Mouse (Mus musculus): ENCODE measurements around the gene Dab1. TPM values are rescaled to one million over a fixed set of nuclear protein-coding genes. Genes with fewer than 3 reads are reported as not detected.
A peak's percentile ranks its signal among the peaks of the same experiment; 100 is the strongest.

The Dab1 gene
- total RNA-seq, 2 experiments from 2014 or later: 138 to 149 TPM

DNA sequence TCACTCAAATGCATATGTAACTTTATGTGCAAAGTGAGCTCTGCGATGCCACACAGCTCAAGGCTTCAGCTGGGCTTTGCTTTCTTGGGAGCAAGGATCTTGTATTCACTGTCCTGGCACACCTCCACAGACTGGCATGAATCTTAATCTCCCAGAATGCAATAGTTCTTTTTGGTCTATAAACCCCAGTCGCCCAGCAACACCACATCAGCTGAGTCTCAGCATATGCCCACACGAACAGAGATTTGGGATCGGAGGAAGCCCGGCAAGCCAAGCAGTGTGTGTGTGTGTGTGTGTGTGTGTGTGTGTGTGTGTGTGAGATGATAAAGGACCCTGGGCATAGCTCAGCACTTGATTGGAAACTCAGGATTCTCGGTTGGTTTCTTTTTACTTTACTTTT is 177.3 kb downstream of the Dab1 start:
- DNase-seq (ENCODE audit: low spot score in 2 of 2): no peak

DNA sequence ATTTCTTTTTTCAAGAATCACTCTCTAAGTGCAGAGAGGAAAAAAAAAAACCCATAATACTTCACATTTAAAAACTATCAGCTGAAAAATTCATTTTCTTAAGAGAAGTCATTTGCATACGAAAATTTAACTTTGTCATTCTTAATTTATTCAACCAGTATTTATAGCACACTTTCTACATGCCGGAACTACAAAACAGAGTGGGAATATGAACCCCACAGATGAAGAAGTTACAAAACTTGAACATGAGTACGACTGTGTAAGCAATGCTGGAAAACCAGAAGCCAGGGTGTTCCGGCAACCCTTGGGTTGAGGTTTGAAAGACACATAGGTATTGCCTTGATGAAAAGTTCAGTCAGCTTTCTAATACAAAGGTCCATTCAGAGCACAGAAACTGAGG is 183.3 kb downstream of the Dab1 start:
- no peak for DNase-seq (ENCODE audit: low spot score in 2 of 2)

DNA sequence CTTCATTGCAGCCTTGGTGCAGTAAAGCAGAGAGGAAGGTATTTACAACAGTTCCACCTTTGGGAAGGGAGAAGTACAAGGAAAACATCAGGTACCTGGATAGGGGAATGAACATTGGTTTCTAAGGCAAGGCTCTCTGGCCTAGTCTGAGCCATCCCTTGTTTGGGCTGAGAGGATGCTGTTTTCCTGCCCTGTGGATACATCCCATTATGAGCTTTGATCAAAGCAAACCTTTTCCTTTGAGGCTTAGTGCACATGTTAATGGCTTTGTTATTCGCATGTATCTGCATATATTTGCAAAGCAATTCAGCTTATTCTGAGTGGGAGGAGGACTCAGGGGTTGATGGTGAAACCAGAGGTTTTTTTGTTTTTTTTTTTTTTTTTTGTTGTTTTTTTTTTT is 185.3 kb downstream of the Dab1 start:
- DNase-seq (ENCODE audit: low spot score in 2 of 2): no peak

DNA sequence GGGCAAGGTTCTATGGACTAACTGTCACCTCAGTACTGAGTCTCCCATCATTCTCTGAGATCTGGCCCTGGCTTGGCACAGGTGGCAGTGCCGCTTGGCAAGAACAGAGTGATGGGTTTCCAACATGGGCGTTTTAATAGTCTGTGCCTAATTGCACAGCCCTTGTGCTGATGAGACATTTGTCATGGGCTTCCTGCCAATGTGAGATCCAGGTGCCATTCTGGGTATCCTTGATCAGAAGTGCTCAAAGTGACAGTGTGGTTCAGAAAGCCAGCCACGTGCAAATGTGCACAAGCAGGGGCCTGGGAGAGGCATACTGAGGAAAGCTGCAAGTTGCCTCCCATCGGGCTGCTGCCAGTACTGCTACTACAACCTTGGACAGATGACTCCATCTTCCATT is 203.5 kb downstream of the Dab1 start:
- peak; percentile 72 to 80 for DNase-seq (ENCODE audit: low spot score in 2 of 2)

DNA sequence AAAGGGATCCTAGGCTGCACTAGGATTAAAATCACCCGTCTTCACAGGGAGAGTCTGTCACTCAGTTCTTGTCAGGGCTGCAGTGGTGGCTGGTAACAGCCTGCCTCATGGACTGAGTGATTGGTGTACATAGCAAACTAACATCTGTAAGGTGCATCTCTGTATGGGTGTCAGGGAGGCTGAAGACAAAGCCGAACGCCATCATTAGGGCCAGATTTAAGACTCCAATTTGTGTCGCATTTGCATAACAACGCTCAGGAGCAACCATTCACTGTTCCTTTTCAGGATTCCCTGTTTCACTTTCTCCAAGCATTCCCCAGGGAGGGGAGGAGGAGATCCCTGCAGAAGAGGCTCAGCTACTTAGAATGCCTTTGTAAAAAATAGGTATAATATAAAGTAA is 219.2 kb downstream of the Dab1 start:
- no peak for DNase-seq (ENCODE audit: low spot score in 2 of 2)

DNA sequence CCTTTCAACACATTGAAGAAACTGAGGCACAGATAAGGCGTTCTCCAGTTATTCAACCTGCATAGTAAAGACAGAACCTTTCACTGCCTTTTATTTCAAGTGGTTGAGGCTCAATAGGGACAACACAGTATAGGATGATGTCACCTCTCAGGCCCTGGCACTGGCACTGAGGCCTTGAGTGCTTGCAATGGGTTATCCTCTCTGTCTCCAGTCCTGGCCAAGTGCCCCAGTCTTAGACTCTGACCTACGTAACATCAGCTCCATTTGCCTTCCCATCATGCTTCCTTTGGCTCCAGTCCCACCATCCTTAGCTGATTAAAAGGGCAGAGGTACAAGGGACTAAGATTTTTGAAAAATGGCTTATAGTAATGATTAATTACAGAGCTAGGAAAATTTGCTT is 220.4 kb downstream of the Dab1 start:
- DNase-seq (ENCODE audit: low spot score in 2 of 2): no peak

DNA sequence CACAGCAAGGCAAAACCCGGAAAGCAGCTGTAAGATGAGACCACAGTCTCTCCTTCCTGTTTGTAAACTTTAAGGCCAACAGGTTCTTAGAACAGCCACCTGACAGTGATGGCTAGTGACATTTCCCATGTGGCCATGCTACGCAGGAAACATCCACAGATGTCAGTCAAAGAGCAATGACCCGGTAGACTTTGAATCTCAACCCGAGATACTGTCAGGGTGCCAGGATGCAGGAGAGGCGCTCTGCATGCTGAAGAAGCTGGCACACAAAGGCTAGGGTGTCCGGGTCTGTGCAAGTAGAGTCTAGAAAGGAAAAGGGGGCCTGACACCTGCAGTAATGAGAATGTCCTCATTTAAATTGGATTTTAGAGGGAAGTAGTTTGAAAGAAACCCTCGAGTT is 222.0 kb downstream of the Dab1 start:
- no peak for DNase-seq (ENCODE audit: low spot score in 2 of 2)

DNA sequence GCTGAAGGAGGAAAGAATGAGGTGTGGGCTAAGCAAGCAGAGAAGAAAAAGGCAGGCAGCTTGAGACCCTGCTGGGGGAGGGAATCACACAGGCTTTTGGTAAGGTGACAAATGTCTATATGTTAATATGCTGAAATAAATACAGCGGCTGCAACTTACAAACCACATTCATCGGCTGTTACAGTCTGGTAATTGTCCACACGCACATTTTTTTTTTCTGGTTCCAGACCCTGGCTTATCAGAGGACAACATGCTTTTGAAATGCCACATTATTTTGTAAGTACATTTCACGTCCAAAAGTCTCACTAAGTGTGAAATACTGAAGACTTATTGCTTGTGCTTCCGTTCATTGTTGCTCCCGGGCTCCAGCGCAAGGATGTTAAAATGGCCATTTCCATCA is 225.5 kb downstream of the Dab1 start:
- DNase-seq (ENCODE audit: low spot score in 2 of 2): no peak

DNA sequence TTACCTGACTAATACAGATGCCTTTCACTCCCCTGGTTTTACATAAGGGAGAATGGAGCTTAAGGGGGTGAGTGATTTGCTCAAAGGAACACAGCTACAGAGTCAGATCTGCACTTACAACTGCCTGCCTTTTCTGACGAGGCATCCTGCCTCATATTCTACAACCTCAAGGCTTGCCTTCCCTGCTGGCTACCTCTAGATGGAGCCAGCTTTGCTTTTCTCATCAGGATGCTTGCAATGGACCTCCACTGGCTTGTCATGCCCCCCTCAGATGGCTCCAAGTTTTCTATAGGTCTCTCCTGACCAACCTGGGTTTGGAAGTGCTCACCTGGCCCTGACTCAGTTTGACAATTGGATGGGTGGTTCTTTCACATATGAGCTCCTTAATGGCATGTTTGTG is 238.0 kb downstream of the Dab1 start:
- no peak for DNase-seq (ENCODE audit: low spot score in 2 of 2)

DNA sequence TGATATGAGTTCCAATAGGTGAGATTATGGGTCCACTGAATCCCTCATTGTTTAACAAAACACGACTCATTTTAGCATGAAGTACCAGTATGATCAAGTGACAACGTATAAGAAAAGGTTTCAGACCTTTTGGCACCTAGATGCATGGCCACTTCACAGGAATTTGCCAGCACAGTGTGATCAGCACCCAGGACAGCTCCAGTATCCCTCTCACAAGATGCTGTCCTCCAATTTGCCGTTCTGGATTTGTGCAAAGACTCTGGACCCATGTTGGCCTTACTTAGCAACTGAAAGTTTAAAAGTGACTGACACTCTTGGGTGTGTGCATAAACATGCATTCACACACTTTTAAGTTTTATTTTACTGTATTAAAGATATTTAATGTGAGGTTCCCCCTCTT is 256.4 kb downstream of the Dab1 start:
- no peak for DNase-seq (ENCODE audit: low spot score in 2 of 2)

DNA sequence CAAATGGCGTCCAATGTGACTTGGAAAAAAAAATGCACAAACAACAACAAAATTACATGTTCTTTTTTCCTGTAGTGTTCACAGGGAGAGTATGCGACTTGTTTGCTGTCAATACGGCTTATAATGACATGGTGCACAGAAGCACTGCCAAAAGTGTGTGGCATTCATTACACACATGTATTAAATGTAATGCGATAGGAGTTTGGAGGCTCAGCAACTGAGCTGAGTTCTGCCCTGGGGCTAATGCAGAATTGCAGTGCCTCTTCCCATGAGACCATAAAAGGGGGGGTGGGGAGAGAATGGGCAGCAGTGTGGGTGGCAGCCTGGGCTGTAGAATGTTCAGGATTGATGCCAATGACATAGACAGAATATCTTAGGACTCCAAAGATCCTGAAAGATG is 259.7 kb downstream of the Dab1 start:
- DNase-seq (ENCODE audit: low spot score in 2 of 2): no peak

DNA sequence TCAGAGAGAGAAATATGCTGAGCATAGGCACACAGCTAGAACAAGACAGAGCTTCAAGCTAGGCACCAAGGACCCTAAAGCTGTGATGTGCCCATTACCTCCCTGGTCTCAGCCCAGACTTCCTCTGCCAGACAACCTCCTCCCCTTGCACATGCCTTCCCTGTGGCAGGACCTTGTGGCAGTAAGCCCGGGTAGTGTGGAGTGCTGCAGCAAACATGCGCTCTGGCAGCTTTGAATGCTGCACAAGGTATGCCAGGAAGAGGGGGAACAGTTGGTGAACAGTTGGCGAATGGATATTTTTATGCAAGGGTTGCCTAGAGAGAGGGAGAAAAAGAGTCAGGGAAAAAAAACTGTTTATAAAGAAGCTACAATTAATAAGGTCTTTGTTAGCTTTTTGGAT is 262.5 kb downstream of the Dab1 start:
- DNase-seq (ENCODE audit: low spot score in 2 of 2): peak; percentile 79 to 93

DNA sequence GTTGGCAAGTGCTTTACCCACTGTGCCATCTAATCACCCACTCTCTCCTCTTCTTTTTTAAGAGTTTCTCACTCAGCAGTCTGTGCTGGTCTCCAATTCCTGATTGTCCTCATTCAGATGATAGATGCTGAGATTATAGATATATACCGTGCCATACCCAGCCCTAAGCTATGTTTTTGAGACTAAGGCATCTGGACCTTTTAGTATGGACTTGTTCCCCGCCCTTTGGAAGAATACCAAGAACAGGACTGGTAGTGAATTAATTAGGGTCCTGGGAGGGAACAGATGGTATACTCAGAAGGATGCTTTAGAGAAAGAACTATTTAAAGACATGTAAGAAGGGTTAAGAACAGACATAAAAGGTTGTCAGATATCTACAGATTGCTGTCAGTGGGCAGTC is 268.9 kb downstream of the Dab1 start:
- DNase-seq (ENCODE audit: low spot score in 2 of 2): no peak

DNA sequence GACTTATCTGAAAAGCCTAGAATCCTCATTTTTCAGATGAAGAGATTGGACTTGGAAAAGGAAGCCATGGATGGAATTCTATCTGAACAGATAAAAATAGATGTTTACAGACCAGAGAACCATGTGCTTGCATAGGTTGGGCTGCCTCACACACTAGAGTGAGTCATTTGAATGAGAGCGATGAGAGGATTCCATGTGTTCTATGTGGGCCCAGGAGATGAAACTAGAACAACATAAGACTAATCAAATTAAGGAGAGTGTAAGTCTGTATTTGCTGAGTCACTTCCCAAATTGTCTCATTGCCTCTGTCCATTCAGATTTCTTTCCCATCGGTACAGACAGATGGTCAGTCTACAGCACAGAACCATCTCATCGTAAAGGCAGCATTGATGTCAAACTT is 270.0 kb downstream of the Dab1 start:
- DNase-seq (ENCODE audit: low spot score in 2 of 2): no peak

DNA sequence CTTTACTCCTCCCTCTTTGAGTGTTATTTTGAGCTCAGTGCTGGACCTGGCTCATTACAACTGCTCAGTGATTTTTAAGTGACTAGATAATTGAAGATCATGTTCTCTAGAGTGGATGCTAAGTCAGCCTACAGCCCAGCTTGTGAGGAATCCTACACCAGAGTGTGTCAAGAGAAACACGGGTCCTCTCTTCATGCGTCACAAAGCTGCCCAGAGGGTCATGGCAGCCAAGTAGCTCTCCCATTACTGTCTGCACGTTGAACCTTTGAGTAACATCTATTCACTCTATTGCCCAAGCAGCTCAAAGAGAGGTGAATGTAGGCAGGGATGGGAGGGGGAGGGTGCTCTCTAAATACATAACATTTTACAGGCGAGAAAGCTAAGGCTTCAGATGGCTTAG is 277.6 kb downstream of the Dab1 start:
- DNase-seq (ENCODE audit: low spot score in 2 of 2): no peak

DNA sequence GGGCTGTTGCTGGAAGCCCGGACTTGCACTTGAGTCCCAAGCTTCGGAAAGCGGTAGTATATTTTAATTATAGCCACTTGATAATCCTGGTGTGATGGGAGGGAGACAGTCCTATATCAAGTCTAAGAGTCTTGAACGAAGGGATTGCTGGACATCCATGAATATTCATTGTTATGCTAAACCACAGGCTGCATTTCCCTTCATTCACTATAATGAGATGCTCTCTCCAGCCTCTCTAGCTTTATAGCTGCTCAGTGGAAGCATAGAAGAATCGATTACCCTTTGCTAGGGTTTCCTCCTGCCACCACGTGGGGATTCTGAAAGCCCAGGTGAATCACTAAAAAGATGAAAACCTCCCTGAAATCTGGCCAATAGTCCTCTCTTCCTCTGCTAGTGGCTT is 278.5 kb downstream of the Dab1 start:
- no peak for DNase-seq (ENCODE audit: low spot score in 2 of 2)

DNA sequence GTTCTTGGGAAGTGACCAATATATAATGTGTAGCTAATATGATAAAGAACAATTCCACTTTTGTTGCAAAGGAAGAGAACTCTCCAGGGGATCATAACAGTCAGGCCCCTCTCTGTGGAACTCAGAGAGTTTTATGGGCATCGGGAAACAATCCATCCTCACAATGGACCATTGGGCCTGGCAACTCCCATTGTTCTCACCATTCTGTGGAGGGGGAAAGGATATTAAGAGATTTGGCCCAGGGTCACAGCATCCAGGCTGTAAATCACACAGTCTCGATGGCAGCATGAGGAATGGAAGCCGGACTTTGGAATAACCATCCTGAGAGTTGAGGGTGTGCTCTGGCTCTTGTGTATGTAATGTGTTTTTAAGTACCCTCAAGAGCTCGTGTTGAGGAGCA is 292.3 kb downstream of the Dab1 start:
- DNase-seq (ENCODE audit: low spot score in 2 of 2): no peak

DNA sequence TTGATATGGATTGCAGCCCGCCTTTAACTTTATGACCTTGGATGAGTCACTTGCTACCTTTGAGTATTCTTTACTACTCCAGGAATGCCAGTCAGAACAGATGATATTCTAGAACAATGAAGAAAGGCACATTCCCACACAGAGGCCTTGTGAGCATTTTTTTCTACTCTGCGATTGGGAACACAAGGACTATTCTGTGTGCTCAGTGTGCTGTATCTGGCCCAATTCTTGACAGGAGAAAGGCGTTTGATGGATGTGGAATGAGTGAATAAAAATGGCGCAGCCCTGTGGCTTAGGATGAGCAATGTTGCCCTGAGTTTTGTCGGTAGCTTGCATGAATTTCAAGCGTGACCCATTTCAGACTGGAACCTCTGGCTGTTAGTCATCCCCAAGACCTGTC is 292.9 kb downstream of the Dab1 start:
- no peak for DNase-seq (ENCODE audit: low spot score in 2 of 2)

DNA sequence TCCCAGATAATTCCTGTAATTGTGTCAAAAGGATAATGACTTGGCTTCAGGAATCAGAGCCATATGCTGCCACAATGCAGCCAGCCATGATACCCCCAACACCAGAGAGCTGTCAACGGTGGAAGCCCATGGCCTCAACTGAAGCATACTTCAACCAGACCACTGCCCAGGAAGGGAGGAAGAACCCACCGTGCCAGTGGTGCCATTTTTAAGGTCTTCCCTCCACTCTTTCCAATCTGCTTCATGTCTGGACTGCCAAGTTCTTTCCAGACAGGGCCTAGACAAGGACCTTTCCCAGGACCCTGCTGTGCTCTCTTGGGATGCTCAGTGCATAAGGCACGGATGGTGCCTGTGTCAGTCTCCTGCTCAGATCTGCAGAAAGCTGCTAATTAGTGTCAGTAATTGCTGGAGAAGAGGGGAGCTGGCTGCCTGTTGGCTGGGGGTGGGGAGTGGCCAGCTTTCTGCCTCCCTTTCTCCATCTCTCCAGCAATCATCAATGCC is 303.3 kb downstream of the Dab1 start:
- peak; percentile 40 to 69 for DNase-seq (ENCODE audit: low spot score in 2 of 2)

DNA sequence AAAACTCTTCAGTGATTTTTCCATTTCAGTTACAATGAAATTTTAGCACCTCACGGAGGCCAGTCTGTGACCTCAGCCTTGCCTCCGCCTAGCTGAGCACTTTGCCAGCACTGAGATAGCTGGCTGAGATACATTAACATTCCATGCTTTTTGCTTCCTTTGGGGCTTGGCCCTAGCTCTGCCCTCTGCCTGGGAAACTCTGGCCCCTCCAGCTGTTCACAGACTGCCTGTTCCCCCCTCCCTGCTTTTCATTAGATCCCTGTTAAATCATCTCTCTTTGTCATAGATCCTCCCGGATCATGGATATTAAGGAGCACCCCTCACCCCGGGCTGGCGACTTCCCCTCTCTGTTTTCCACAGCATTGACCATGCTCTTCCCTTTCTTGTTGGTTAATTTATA is 307.5 kb downstream of the Dab1 start:
- no peak for DNase-seq (ENCODE audit: low spot score in 2 of 2)

DNA sequence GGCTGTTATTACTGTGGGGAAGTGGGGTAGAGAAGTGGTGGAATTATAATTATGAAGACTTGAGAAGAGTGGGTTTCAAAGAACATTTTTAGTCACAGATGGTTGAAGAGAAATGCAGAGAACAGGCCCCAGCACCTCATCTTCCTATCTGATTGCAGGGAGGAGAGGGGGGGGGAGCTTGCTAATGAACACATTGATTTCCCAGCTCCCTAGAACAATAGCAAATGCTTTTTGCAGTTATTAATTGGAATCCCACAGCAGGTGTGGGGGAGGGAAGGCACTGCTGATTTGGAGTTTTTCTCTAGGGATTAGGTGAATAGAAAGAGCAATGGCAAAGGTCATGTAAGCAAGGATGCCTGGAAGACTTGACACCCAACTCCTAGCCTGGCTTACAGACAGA is 310.5 kb downstream of the Dab1 start:
- peak in 1 of 2 experiments; percentile 66 for DNase-seq (ENCODE audit: low spot score in 2 of 2)

DNA sequence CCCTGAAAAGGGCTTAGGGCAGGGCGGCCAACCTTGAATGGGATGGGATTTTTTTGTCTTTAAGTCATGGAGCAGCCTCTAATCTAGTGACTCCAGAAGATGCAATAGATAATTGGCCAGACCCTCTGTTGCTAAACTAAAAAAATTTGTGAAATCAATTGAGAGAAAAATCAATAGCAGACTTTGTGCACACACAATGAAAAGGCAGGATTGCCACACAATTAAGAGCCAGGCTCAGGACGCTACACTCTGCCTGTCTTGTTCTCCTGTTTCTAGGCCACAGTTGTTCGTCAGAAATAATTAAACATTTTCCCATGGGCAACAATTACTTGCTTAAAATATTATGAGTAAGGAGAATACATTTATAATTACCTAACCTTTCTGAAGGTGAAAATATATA is 315.2 kb downstream of the Dab1 start:
- DNase-seq (ENCODE audit: low spot score in 2 of 2): no peak

DNA sequence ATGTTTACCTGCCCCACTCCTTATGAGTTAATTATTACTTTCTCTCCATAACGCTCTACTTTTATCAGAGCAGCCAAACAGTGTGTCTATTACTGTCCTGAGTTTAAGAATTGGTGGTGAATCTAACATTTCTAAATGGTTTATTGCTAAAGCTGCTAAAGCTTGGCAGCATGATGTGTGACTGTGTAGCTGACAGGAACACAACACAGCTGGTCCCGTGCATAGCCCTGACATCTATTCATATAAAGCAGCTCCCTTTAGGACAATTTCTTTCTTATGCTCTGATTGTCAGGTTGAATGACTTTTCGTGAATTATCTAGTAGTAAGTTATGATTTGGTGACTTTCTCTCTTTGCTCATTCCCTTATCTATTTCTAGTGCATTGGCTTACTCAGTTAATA is 329.1 kb downstream of the Dab1 start:
- no peak for DNase-seq (ENCODE audit: low spot score in 2 of 2)

DNA sequence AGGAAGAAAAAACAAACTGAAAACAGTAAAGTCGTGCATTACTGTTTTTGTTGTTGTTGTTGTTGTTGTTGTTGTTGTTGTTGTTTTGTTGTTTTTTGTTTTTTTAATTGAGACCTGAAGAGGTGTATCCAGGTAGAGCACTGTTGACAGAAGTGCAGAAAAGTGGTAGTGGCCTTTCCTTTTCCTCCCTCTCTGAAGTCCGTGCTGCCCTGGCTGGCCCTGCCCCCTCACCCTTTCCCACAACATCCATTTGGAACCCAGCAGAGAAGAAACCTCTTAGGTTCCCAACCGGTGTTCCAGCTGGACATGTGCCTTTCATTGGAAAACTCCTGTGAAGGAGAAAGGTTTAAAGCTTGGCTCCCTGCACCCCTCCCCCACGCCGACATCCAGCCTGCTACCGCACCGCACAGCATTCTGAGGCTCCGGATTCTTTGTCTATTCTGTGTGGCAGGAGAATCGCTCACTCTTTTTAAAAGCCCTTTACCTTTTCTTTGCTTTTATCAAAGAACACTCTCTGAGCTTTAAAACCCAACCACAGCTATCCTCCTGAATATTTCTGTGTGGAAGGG is 334.6 kb downstream of the Dab1 start:
- DNase-seq (ENCODE audit: low spot score in 2 of 2): no peak
